Mouse (Mus musculus) hindbrain, postnatal 0 days (tissue): ENCODE results near the gene Vps54. TPM values are rescaled to one million over a fixed set of nuclear protein-coding genes. Genes with fewer than 3 reads are reported as not detected.

Experiments used
- ATAC-seq: fragments of 200-750 bp; cut with Nextera tagmentation; 2 replicates; pipeline ENCODE4 v1.8.0; 2017; ENCODE audit warnings: mild to moderate bottlenecking, moderate TSS enrichment, moderate library complexity
- DNase-seq: peaks from one replicate; pipeline ENCODE4 v3.0.0-alpha.2; 2015; ENCODE audit warnings: low spot score
- H3K27ac ChIP-seq: fragments of 300-500 bp; sonication (generic); 2 replicates; pipeline ENCODE4 v1.5.1; 2014; ENCODE audit warnings: mild to moderate bottlenecking
- H3K27me3 ChIP-seq: fragments of 300-500 bp; sonication (generic); 2 replicates; pipeline ENCODE4 v1.6.1; 2014; ENCODE audit warnings: low read length, mixed read lengths; ENCODE audit not compliant: insufficient read depth
- H3K36me3 ChIP-seq: fragments of 300-500 bp; sonication (generic); 2 replicates; pipeline ENCODE4 v1.6.1; 2014; ENCODE audit warnings: low read length, mixed read lengths; ENCODE audit not compliant: insufficient read depth
- H3K4me1 ChIP-seq: fragments of 300-500 bp; sonication (generic); 2 replicates; pipeline ENCODE4 v1.6.1; 2014; ENCODE audit warnings: antibody characterized with exemption, low read length, mixed read lengths; ENCODE audit not compliant: insufficient read depth
- H3K4me2 ChIP-seq: fragments of 300-500 bp; sonication (generic); 2 replicates; pipeline ENCODE4 v1.6.1; 2014; ENCODE audit warnings: low read depth, mild to moderate bottlenecking, low read length, moderate library complexity, mixed read lengths
- H3K4me3 ChIP-seq: fragments of 300-500 bp; sonication (generic); 2 replicates; pipeline ENCODE4 v1.5.1; 2014; ENCODE audit warnings: low read length
- H3K9ac ChIP-seq: fragments of 300-500 bp; sonication (generic); replicated peaks from 2 replicates; pipeline ENCODE4 v1.6.1; 2014; ENCODE audit warnings: mild to moderate bottlenecking, low read length, moderate library complexity, mixed read lengths
- H3K9me3 ChIP-seq: fragments of 300-500 bp; sonication (generic); 2 replicates; pipeline ENCODE4 v1.6.1; 2016; ENCODE audit warnings: low read length, mixed read lengths
- CTCF ChIP-seq: IDR thresholded peaks from 2 replicates; pipeline ENCODE4 v1.5.1; 2016; ENCODE audit warnings: antibody characterized with exemption, control low read depth, low read depth
- WGBS: fragments of 180-500 bp; shearing (Covaris S2); extraction: QIAGEN DNeasy Blood & Tissue Kit; methylation state at CpG from one replicate; pipeline ENCODE4 v1.1.7; 2014; 5-methylcytosine and 5-hydroxymethylcytosine counted together
- microRNA counts: library from miRNA; unstranded; fragments of <30 nt; microRNA quantifications from one replicate; lab custom pipeline; 2015
- microRNA-seq, 2 experiments: library from miRNA; unstranded; fragments of <30 nt; microRNA quantifications; one replicate each; pipeline ENCODE4; 2016
- polyA plus RNA-seq: library from polyadenylated mRNA; unstranded; fragments of >200 nt; fragmentation: Nextera tagmentation; extraction: Ambion mirVana; gene quantifications from 2 replicates; pipeline ENCODE4 v1.2.1, GENCODE M21; 2015
- total RNA-seq: library from RNA; depleted of rRNA; stranded (reverse); fragments of >200 nt; gene quantifications from 2 replicates; pipeline ENCODE4 v1.2.3, GENCODE M21; 2014; rRNA removed

The Vps54 gene
- total and polyA plus RNA-seq, 2 experiments from 2014 or later = 5.7 to 23.8 TPM

GRCm38 (mm10) chr11:21351296-21351695 lies 112.2 kb downstream of the Vps54 start:
- H3K4me3 ChIP-seq = no peak overlapping the region
- no peak for ATAC-seq
- no peak overlapping the region for H3K27ac ChIP-seq
- no peak for DNase-seq
- H3K4me1 ChIP-seq = no peaks in the 10 kb centered on the region
- no peak overlapping the region for H3K9ac ChIP-seq
- 93% methylated on average over 7 of the region's 7 CpGs for WGBS
- no peaks in the 10 kb centered on the region for H3K9me3 ChIP-seq
- H3K36me3 ChIP-seq = 0 out of 2 replicates have a peak, but pooled peaks cover 3% of the 10 kb centered on the region
- no peak for TF ChIP-seq CTCF
- no peaks in the 10 kb centered on the region for H3K27me3 ChIP-seq
- H3K4me2 ChIP-seq = no peak overlapping the region

- H3K27me3 ChIP-seq = no peaks in the 10 kb centered on the region
- no peak for TF ChIP-seq CTCF
- WGBS = 71% methylated on average over 4 of the region's 4 CpGs
- H3K4me2 ChIP-seq = no peak overlapping the region
- no peak overlapping the region for H3K4me3 ChIP-seq
- no peak overlapping the region for H3K27ac ChIP-seq
- no peaks in the 10 kb centered on the region for H3K9me3 ChIP-seq
- H3K4me1 ChIP-seq = no peaks in the 10 kb centered on the region
- no peaks in the 10 kb centered on the region for H3K36me3 ChIP-seq
- ATAC-seq (no peak), DNase-seq (no peak)
- H3K9ac ChIP-seq = no peak overlapping the region
Measured at GRCm38 (mm10) chr11:21363144-21363940, 124.3 kb downstream of the Vps54 start.

DNA sequence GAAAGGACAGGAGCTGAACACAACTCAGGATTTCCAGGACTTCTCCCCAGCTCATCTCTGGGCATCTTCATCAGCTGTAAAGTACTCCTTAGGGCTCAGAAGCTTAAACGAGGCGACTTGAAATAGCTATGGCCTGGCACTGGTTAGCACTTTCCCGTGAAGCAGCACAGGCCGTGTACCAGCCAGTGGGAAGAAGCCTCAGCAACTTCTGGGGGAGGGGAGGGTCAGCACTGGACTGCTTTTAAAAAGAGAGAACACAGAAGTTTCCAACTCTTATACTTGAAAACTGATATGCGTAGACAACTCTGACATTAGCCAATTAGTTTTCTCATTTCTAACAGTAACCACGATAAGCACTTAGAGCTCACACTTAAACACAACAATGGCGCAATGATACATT lies 129.4 kb downstream of the Vps54 start:
- H3K4me3 ChIP-seq = peak overlapping the region; percentile 94
- no peak overlapping the region for H3K9ac ChIP-seq

GRCm38 (mm10) chr11:21369248-21370016 lies 130.4 kb downstream of the Vps54 start:
- Histone ChIP-seq H3K27ac (0 out of 2 replicates have a peak overlapping the region, but pooled peaks have one; percentile 85), H3K36me3 (no peaks in the 10 kb centered on the region), H3K4me1 (peaks cover 4% of the 10 kb centered on the region; the same call in 1 of the 2 replicates), H3K4me3 (peak overlapping the region; percentile 94), H3K27me3 (no peaks in the 10 kb centered on the region), H3K9ac (peak overlapping the region; percentile 84), H3K4me2 (peak overlapping the region; percentile 75), H3K9me3 (no peaks in the 10 kb centered on the region)
- DNase-seq (no peak), ATAC-seq (no peak)
- 13% methylated on average over 9 of the region's 9 CpGs for WGBS
- no peak for TF ChIP-seq CTCF

More for the DNA sequence above, 129.4 kb downstream of the Vps54 start:
- H3K9me3 ChIP-seq = no peaks in the 10 kb centered on the region
- H3K36me3 ChIP-seq = no peaks in the 10 kb centered on the region
- 39% methylated on average over 7 of the region's 7 CpGs for WGBS
- no peak overlapping the region for H3K27ac ChIP-seq
- no peak for TF ChIP-seq CTCF
- ATAC-seq (no peak), DNase-seq (peak; percentile 17)
- peaks cover 4% of the 10 kb centered on the region; the same call in 1 of the 2 replicates for H3K4me1 ChIP-seq
- H3K4me2 ChIP-seq = peak overlapping the region; percentile 75
- no peaks in the 10 kb centered on the region for H3K27me3 ChIP-seq

GRCm38 (mm10) chr11:21370399-21371121 lies 131.5 kb downstream of the Vps54 start:
- H3K9me3 ChIP-seq = no peaks in the 10 kb centered on the region
- peak overlapping the region; percentile 85 for H3K27ac ChIP-seq
- peak overlapping the region; percentile 94 for H3K4me3 ChIP-seq
- TF ChIP-seq CTCF = no peak
- DNase-seq = peak; percentile 82
- under 1% methylated on average over 56 of the region's 69 CpGs for WGBS
- peak; percentile 92 for ATAC-seq
- peaks cover 4% of the 10 kb centered on the region; the same call in 1 of the 2 replicates for H3K4me1 ChIP-seq
- H3K4me2 ChIP-seq = peak overlapping the region; percentile 75
- peak overlapping the region; percentile 84 for H3K9ac ChIP-seq
- no peaks in the 10 kb centered on the region for H3K27me3 ChIP-seq
- no peaks in the 10 kb centered on the region for H3K36me3 ChIP-seq

MicroRNA genes within 50 kb of the gene (microRNA counts, 519-probe panel; counts per million panel counts)
- microRNA mmu-miR-1933-3p (lab: Ali Mortazavi, UCI) (not detected), microRNA mmu-miR-1933-5p (lab: Ali Mortazavi, UCI) (1,711 counts per million, percentile 21 among the panel's probes with 10 or more counts)

Small RNAs within 50 kb of the gene (microRNA-seq; reads per million reads assigned to microRNA genes)
- 0 to 0.18 reads per million in 2 experiments for gene Mir1933

Other genes with a start within 250 kb of the Vps54 start
- 38.1 and 41.2 TPM in 2 replicates for gene Peli1, start 148.0 kb upstream of the Vps54 start, total RNA-seq
- gene Peli1, start 148.0 kb upstream of the Vps54 start, polyA plus RNA-seq = 46.5 and 47.1 TPM in 2 replicates
- 37.4 and 41.2 TPM in 2 replicates for gene Ugp2, start 131.9 kb downstream of the Vps54 start, total RNA-seq
- 66.8 and 70.2 TPM in 2 replicates for gene Ugp2, start 131.9 kb downstream of the Vps54 start, polyA plus RNA-seq